Mouse (Mus musculus) liver, embryonic 14.5 days (tissue): ENCODE measurements around the gene Ppie.

Experiments used
- CTCF ChIP-seq: IDR thresholded peaks from 2 replicates; pipeline ENCODE4 v1.5.1; 2016; ENCODE audit warnings: antibody characterized with exemption, low read depth, control low read depth
- EP300 ChIP-seq: IDR thresholded peaks from 2 replicates; pipeline ENCODE4 v1.6.1; 2016; ENCODE audit warnings: antibody characterized with exemption, low read depth

DNA sequence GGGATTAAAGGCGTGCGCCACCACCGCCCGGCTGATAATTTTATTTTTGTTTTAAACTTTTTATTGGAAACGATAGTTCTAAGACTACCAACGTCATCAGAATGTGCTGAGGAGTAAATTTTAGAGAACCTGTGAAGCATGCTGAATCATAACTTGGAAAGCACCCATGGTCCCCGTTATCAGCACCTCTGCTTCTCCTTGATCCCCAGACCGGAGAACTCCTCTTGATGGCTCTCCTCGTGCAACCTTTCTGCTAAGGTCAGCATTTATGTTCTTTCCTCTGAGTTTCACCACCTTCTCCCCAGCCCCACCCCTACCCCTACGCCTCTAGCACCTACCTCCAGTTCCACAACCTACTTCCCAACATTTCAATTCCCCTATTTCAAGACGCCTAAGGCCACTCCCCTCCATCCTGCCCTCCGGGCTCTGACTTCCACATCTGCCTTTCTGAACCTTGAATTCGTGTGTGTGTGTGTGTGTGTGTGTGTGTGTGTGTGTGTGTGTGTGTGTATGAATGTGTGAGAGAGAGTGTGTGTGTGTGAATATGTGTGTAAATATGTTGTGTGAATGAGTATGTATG lies 56.3 kb downstream of the Ppie start:
- TF ChIP-seq CTCF (no peak), EP300 (no peak)
